Mouse (Mus musculus) lung, postnatal 0 days (tissue): ENCODE data around the gene Rptor. TPM values are rescaled to one million over a fixed set of nuclear protein-coding genes. Genes with fewer than 3 reads are reported as not detected.

Experiments used
- ATAC-seq: fragments of 200-750 bp; cut with Nextera tagmentation; 2 replicates; pipeline ENCODE4 v1.8.0; 2017; ENCODE audit warnings: moderate library complexity
- DNase-seq: peaks from one replicate; pipeline ENCODE4 v3.0.0-alpha.2; 2016; ENCODE audit warnings: low spot score
- H3K27ac ChIP-seq: fragments of 300-500 bp; sonication (generic); 2 replicates; pipeline ENCODE4 v1.5.1; 2014; ENCODE audit warnings: antibody characterized with exemption, mild to moderate bottlenecking, low read length, mixed read lengths
- H3K27me3 ChIP-seq: fragments of 300-500 bp; sonication (generic); replicated peaks from 2 replicates; pipeline ENCODE4 v1.6.1; 2014; ENCODE audit warnings: low read length, mixed read lengths; ENCODE audit not compliant: insufficient read depth
- H3K36me3 ChIP-seq: fragments of 300-500 bp; sonication (generic); 2 replicates; pipeline ENCODE4 v1.6.1; 2014; ENCODE audit warnings: low read length, mixed read lengths; ENCODE audit not compliant: insufficient read depth
- H3K4me1 ChIP-seq: fragments of 300-500 bp; sonication (generic); 2 replicates; pipeline ENCODE4 v1.6.1; 2014; ENCODE audit warnings: antibody characterized with exemption, low read depth, low read length, mixed read lengths; ENCODE audit not compliant: insufficient read depth
- H3K4me2 ChIP-seq: fragments of 300-500 bp; sonication (generic); replicated peaks from 2 replicates; pipeline ENCODE4 v1.6.1; 2014; ENCODE audit warnings: low read depth, mild to moderate bottlenecking, low read length, moderate library complexity, mixed read lengths
- H3K4me3 ChIP-seq: fragments of 300-500 bp; sonication (generic); 2 replicates; pipeline ENCODE4 v1.5.1; 2014; ENCODE audit warnings: low read depth, low read length
- H3K9ac ChIP-seq: fragments of 300-500 bp; sonication (generic); replicated peaks from 2 replicates; pipeline ENCODE4 v1.6.1; 2014; ENCODE audit warnings: low read depth, mild to moderate bottlenecking
- H3K9me3 ChIP-seq: fragments of 300-500 bp; sonication (generic); 2 replicates; pipeline ENCODE4 v1.6.1; 2016; ENCODE audit warnings: low read length, mixed read lengths
- CTCF ChIP-seq: IDR thresholded peaks from 2 replicates; pipeline ENCODE4 v1.5.1; 2016; ENCODE audit warnings: antibody characterized with exemption, mild to moderate bottlenecking
- EP300 ChIP-seq: IDR thresholded peaks from 2 replicates; pipeline ENCODE4 v1.6.1; 2016; ENCODE audit warnings: antibody characterized with exemption, mild to moderate bottlenecking, control low read depth
- WGBS: fragments of 180-500 bp; shearing (Covaris S2); extraction: QIAGEN DNeasy Blood & Tissue Kit; methylation state at CpG from one replicate; pipeline ENCODE4 v1.1.7; 2014; 5-methylcytosine and 5-hydroxymethylcytosine counted together
- polyA plus RNA-seq: library from polyadenylated mRNA; unstranded; fragments of >200 nt; fragmentation: Nextera tagmentation; extraction: Ambion mirVana; gene quantifications from 2 replicates; pipeline ENCODE4 v1.2.1, GENCODE M21; 2015

The Rptor gene
- polyA plus RNA-seq, 1 experiment from 2014 or later = 5.3 TPM

DNA sequence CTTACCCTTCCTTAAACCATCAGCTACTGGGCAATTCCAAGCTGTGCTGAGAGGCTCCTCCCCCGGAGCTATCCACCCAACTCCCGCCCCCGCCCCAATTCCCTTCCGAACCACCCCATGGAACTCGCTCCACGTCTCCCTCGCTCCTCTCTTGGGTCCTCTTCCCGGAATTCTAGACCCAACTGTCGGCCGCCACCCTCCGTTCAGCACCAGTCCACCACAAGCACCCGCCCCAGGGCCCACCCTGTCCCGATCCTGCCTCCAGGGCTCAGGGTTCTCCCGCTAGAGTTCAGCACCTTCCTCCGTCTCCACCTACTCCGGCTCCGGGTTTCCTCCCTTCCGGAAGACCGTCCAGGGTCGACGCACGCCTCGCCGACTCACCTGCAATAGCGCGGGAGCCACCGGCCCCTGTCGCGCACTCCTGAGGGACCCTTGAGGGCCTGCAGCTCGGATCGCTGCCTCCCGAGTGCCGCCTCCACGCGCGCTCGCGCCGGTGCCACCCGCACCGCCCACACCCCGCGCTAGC, 339.6 kb downstream of the Rptor start:
- Histone ChIP-seq H3K27ac (peak overlapping the region; percentile 90), H3K36me3 (no peaks in the 10 kb centered on the region), H3K4me2 (peak overlapping the region; percentile 83), H3K9me3 (no peaks in the 10 kb centered on the region), H3K27me3 (no peaks in the 10 kb centered on the region), H3K9ac (peak overlapping the region; percentile 48), H3K4me1 (peaks cover 36% of the 10 kb centered on the region), H3K4me3 (peak overlapping the region; percentile 93)
- peak; percentile 55 for ATAC-seq
- TF ChIP-seq CTCF (no peak), EP300 (no peak)
- DNase-seq = peak; percentile 88
- WGBS = 3% methylated on average over 31 of the region's 43 CpGs

DNA sequence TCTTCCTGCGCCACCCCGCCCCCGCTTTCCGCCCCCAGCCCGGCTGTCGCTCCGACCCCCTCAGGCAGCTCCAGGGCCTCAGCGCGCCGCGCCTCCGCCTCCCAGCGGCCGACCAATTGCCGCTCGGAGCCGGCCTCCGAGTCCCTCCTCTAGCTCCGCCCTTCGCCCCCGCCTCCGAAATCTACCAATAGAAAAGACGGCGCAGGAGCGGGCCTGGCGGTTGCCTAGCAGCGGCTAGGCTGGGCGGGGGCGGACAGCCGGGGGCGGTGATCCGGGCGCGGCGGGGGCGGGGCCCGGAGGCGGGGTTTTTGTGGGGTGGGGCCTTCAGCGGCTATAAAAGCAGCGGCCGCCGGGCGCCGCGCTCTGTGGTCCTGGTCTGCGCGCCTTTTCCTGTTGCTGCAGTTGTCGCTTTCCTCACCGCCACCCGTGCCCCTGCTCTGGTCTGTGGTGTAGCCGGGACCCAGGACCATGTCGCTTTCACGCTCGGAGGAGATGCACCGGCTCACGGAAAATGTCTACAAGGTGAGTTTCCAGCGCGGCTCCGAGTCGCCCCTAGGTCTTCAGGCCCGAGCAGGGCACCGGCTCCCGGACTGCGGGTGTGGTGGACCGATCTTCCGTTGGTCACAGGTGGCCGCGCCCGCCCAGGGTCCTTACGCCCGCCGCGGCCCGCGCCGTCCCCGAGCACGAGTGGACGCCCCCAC, 340.2 kb downstream of the Rptor start, which contains the start of gene Baiap2:
Gene Baiap2, plus strand, starts transcription at position 37 of the 701 bp plus-strand sequence.
- TF ChIP-seq CTCF = peak; percentile 13; the same call in 1 of the 2 replicates
- TF ChIP-seq EP300 = no peak
- peak within 1 kb of the TSS; percentile 89 for H3K9ac ChIP-seq
- ATAC-seq (peak; percentile 93), DNase-seq (peak; percentile 99)
- H3K27me3 ChIP-seq = no peaks in the 10 kb centered on the region
- WGBS = under 1% methylated on average over 42 of the region's 79 CpGs
- peak within 1 kb of the TSS; percentile 93 for H3K4me3 ChIP-seq
- peaks cover 30% of the 10 kb centered on the region; the same call in 1 of the 2 replicates for H3K4me1 ChIP-seq
- H3K4me2 ChIP-seq = peak within 1 kb of the TSS; percentile 95
- H3K36me3 ChIP-seq = no peaks in the 10 kb centered on the region
- peak within 1 kb of the TSS; percentile 90 for H3K27ac ChIP-seq
- no peaks in the 10 kb centered on the region for H3K9me3 ChIP-seq

DNA sequence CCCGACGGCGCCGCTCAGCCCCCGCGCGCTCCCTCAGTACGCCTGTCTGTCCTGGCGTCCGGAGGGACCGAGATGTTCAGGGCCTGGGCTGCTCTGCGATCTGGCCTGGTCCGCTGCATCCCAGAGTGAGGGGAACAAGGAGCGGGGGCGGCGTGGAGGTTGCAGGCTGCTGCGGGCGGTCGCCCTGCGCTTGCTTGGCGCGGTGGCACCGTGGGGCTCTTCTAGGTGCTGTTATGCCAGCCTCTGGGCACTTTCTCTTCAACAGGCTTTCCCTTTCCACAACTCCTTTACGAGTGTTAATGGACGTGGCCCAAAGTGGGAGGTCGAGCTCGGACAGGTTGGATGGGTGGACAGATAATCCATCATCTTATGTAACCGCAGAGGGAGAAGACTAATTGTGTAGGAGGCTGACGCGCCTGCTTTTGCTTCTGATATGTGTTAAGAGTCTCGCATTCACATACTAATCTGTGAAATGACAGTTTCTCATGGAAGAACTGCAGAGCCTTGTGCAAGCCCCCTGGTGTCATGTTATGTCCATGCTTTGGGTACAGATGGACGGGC, 340.8 kb downstream of the Rptor start:
- TF ChIP-seq CTCF (peak; percentile 47), EP300 (no peak)
- H3K4me3 ChIP-seq = peak overlapping the region; percentile 93
- WGBS = under 1% methylated on average over 32 of the region's 32 CpGs
- peak overlapping the region; percentile 89 for H3K9ac ChIP-seq
- H3K9me3 ChIP-seq = no peaks in the 10 kb centered on the region
- ATAC-seq = peak; percentile 4
- peak overlapping the region; percentile 89 for H3K27ac ChIP-seq
- H3K36me3 ChIP-seq = no peaks in the 10 kb centered on the region
- H3K27me3 ChIP-seq = no peaks in the 10 kb centered on the region
- H3K4me2 ChIP-seq = peak overlapping the region; percentile 95
- peaks cover 27% of the 10 kb centered on the region; the same call in 1 of the 2 replicates for H3K4me1 ChIP-seq
- DNase-seq = peak; percentile 66

DNA sequence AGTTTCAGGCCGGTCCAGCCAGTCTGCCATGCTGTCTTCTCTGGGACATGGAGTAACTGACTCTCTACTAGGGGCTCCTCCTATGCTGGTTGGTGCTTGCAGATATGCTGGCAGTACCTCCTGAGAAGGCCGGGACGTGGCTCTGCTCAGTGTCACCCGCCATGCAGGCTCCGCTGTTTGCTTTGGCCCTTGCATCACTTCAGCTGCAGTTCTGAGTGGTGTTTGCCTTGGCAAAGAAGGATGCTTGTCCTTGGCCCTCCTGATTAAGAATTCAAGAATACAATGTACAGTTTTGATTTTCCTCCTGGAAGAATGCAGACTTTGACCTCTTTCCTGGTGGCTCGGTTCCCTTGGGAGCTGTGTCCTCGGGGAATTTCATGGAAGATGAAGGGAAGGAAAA, 342.6 kb downstream of the Rptor start:
- WGBS = 54% methylated on average over 7 of the region's 7 CpGs
- Histone ChIP-seq H3K36me3 (no peaks in the 10 kb centered on the region), H3K4me2 (peak overlapping the region; percentile 95), H3K27me3 (no peaks in the 10 kb centered on the region), H3K27ac (peak overlapping the region; percentile 84), H3K9ac (no peak overlapping the region), H3K9me3 (no peaks in the 10 kb centered on the region), H3K4me3 (peak overlapping the region; percentile 93), H3K4me1 (peaks cover 21% of the 10 kb centered on the region; the same call in 1 of the 2 replicates)
- DNase-seq (peak; percentile 92), ATAC-seq (peak; percentile 50)
- no peak for TF ChIP-seq CTCF
- TF ChIP-seq EP300 = peak; percentile 70

DNA sequence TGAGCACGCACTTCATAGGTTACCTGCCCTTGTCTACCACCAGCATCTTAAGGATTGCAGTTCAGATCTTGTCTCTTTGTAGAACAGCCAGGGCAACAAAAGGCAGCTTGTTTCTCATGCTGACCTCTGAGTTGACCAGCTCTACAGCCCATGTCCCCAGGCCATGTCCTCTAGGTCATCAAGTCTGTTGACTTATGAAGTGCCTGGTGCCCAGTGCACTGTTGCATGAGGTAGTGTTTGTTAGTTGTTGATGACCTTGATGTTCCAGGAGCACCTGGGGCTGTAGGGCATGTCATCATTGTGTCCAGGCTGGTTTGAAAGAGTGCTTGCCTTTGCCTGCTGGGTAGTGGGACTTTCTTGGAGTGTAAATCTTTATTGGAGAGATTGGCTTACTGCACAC, 344.7 kb downstream of the Rptor start:
- Histone ChIP-seq H3K4me2 (no peak overlapping the region), H3K4me3 (no peak overlapping the region), H3K36me3 (no peaks in the 10 kb centered on the region), H3K9me3 (no peaks in the 10 kb centered on the region), H3K27ac (no peak overlapping the region), H3K27me3 (no peaks in the 10 kb centered on the region), H3K4me1 (peaks cover 17% of the 10 kb centered on the region), H3K9ac (no peak overlapping the region)
- DNase-seq (no peak), ATAC-seq (no peak)
- WGBS = 95% methylated on average over 1 of the region's 1 CpGs
- TF ChIP-seq CTCF = no peak

DNA sequence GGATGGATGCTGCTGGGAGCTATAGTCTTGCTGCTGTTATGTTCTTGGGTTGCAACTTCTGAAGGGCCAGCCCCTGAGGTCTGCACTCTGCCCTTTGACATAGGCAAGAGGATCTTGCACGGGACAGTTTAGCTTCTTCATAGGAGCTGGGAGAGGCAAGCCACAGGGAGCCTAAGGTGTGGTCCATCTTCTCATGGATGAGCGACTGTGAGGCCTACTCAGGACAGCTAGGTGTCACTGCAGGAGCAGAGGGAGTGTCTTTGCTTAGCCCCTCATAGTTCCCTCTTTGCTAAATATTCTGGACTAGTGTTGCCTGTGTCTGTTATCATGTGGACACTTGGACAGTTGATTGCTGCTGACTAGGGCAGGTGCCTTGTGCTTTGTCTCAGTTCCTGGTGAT, 345.2 kb downstream of the Rptor start:
- whole genome bisulfite sequencing = 50% methylated on average over 2 of the region's 2 CpGs
- no peaks in the 10 kb centered on the region for H3K27me3 ChIP-seq
- no peaks in the 10 kb centered on the region for H3K36me3 ChIP-seq
- H3K4me1 ChIP-seq = peaks cover 22% of the 10 kb centered on the region
- TF ChIP-seq EP300 = no peak
- peak; percentile 52 for TF ChIP-seq CTCF
- H3K9ac ChIP-seq = no peak overlapping the region
- H3K27ac ChIP-seq = no peak overlapping the region
- DNase-seq (no peak), ATAC-seq (no peak)
- no peak overlapping the region for H3K4me2 ChIP-seq
- no peak overlapping the region for H3K4me3 ChIP-seq
- H3K9me3 ChIP-seq = no peaks in the 10 kb centered on the region
